Mouse (Mus musculus): ENCODE results near the gene Bax.
"Not testable (repeated sequence)": the region's sequence is repeated elsewhere in the genome, so short reads cannot be mapped to it uniquely, and the experiment has no call there.

The Bax gene

DNA sequence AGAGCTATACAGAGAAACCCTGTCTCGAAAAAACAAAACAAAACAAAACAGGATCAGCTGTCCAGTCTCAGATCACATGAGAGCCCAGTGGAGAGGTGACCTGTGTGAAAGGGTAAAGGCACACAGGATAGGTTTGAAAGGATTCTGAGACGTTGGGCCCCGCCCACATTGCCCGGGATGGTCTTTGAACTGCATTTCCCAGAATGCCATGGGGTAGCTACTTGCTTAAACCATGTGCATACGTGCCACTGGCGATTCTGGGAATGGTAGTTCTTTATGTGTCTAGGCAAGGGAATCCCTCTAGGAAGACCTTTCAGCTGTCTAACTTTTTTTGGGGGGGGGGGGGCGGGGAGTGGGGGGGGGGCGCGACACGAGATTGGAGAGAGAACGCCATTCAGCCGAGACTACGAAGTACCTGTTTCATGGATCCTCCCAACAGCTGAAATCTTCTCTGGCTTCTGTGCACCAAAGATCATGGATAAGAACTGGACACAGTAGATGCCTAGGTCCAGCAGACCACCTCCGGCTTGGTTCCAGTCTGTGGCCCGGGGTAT is 14.8 kb upstream of the Bax start, which contains the start of gene Tulp2:
TSS of gene Tulp2 (plus strand) at position 504 of the 554 bp plus-strand sequence.
- DNase-seq (ENCODE audit: low read depth, low spot score) = peak; percentile 67

DNA sequence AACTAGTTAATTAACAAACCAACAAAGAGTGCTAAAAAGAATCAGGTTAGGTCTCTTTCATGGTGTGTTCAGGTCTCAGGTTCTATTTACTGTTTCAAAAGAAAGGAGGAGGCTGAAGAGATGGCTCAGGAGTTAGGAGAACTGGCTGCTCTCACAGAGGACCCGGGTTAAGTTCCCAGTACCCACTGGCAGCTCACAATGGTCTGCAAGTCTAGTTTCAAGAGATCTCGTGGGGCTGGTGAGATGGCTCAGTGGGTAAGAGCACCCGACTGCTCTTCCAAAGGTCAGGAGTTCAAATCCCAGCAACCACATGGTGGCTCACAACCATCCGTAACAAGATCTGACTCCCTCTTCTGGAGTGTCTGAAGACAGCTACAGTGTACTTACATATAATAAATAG is 13.6 kb upstream of the Bax start:
- not testable (repeated sequence) for DNase-seq (ENCODE audit: low read depth, low spot score)

DNA sequence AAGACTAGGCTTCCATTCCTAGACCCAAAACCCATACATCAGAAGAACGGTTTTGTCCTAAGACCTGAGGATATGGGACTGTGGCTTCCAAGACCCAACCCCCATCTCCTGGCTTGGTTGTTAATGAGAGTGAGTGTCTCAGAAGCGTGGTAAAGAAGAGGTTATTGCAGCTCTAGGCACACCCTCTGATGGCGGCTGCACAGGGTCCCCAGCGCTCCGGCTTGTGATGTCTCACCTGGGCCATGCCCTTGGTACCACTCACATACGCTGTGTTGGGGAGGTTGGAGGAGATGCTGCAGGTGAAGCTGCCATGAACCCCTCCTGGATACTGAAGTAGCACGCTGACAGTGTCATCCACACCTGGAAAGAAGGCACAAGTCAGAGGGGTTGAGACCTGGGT is 12.1 kb upstream of the Bax start:
- no peak for DNase-seq (ENCODE audit: low read depth, low spot score)

DNA sequence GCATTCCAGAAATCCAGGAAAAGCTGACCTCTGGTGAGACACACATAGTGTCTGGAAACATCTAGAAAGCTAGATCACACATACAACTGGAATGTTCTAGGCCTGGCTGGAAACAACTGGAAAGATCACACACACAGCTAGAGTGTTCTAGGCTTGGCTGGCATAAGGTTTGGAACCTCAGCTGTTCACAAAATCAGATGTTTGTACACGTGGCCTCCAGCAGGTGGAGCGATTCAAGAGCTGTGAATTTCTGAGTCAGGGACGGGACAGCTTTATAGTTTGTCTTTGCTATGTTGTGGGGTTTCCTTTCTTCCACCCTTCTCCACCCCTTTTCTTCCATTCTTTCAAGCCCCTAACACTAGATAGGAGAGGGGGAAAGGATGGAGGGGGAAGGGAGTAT is 10.3 kb upstream of the Bax start:
- DNase-seq (ENCODE audit: low read depth, low spot score) = peak; percentile 68

DNA sequence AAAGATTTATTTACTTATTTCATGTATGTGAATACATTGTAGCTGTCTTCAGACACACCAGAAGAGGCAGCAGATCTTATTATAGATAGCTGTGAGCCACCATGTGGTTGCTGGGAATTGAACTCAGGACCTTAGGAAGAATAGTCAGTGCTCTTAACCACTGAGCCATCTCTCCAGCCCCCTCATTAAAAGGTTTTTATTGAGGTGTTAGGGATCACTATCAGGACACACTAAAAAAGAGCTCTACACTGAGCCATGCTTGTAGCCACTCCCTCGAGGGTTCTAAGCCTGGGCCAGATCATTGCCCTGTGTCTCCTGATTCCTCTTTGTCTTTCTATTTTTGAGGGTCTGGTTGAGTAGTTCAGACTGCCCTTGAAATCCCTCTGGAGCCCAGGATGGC is 9.8 kb upstream of the Bax start:
- DNase-seq (ENCODE audit: low read depth, low spot score) = no peak

DNA sequence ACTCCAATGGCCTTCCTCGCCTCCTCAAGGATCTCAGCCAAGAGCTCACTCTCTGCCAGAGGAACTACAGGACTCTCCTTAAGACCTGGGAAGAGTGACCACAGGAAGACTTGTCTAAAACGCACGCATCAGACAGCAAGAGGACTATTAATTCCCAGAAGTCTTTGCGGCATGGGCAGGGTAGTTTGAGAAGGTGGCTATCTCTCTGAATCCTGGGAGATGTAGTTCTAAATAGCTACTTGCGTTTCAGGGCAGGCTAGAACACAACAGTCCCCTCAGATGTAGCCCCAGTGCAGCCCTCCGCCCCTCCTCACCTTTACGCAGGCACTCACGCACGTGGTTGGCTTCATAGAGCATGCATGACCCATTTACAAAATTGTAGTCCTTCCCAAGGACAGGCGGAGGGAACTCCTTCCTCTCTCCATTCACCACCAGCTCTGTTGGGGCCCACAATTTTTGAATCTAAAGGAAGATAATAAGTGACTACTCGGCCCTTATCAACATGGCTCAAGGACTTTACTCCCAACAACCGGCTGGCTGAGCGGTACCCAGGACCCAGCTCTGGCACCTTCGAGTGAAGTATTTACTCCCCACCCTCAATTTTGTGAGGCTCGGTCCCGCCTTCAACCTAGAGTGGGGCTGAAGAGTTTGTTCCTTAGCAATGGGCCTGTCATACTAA is 8.7 kb upstream of the Bax start:
- no peak for DNase-seq (ENCODE audit: low read depth, low spot score)

DNA sequence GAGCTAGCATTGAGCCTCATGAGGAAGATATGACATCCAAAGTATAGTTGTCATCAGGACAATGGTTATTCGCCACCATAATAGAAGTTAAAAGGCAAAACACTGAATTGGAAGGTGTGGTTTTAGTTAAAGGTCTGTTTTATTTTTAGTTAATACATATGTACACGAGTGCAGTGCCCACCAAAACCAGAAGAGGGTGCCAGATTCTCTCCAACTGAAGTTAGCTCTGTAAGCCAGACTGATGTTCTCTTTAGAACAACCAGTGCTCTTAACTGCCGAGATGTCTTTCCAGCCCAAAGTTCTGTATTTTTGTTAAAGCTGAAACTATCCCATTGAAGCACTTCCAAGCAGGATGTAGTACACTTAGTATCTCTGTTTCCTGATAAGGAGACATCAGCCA is 4.2 kb upstream of the Bax start:
- DNase-seq (ENCODE audit: low read depth, low spot score) = peak; percentile 79

DNA sequence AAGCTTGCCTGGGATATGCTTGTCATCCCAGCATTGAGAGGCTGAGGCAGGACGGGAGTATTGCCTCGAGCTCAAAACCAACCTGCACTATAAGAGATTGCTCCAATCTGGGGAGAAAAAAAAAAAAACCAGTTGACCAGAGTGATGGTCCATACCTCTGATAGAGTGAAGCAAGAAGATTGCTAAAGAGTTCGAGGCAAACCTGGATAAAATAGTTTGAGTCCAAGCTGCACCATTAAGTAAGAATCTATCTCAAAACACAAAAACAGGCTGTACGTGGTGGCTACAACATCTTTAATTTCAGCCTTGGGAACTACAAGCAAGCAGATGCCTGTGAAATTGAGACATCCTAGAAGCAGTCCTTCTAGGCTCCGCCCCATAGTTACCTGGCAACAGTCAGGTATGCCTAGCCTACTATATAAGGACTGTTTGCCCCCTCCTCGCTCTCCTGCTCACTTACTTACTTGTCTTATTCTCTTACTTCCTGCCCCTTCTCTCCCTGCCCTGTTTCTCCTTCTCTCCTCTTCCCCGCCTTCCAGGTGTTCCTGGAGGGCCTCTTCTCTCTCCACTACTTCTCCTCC is 482 bp upstream of the Bax start:
- no peak for DNase-seq (ENCODE audit: low read depth, low spot score)

DNA sequence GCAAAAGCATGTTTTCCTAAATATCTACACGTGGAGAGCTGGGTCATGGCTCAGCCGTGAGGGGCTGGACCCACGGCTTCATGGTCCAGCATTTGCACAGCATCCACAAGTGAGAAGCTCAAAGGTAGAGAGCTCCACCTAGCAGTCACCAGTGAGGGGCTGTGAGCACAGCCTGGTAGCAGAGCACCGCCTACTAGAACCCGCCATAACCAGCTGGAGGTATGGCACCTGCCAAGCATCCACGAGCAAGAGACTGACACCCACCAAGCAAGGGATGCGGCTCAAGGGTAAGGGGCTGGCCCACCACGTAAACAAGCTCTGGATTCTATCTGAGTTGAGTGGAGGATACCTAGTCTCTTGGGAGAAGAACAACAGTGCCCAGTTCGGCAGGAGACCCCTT is 1.1 kb downstream of the Bax start:
- DNase-seq (ENCODE audit: low read depth, low spot score) = no peak

DNA sequence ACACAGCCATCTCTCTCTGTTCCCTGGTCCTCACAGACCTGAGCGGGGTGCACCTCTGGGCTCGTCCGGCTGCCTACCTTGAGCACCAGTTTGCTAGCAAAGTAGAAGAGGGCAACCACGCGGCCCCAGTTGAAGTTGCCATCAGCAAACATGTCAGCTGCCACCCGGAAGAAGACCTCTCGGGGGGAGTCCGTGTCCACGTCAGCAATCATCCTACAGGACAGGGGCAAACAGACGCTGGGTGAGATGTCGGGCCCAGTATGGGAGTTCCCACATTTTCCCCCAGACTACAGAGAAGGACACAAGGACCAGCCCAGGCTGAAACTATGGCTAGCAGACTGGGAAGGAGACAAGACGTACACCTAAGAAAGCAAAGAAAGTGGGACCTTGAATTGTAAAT is 1.6 kb downstream of the Bax start:
- DNase-seq (ENCODE audit: low read depth, low spot score) = no peak

DNA sequence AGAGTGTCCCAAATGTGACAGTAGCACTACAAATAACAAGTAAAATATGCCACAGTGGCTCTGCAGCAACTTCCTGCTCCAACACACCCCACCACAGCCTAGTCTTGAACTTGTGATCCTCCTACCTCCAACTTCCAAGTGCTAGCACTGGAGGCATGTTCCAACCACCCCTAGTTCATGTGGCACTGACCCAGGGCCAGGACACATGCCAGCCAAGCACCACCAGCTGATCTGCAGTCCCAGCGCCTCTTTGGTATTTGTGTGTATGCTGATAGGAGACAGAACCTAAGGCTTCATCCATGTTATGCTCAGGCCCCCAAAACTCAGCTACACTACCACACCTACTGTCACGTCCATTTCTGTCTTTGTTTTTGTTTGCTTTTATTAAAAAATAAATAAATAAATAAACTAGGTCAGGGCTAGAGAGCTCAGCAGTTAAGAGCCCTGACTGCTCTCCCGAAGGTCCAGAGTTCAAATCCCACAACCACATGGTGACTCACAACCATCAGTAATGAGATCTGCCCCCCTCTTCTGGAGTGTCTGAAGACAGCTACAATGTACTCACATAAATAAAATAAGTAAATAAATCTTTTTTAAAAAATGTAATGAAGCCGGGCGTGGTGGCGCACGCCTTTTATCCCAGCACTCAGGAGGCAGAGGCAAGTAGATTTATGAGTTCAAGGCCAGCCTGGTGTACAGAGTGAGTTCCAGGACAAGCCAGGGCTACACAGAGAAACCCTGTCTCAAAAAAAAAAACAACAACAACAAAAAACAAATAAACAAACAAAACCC is 2.5 kb downstream of the Bax start:
- no peak for DNase-seq (ENCODE audit: low read depth, low spot score)

DNA sequence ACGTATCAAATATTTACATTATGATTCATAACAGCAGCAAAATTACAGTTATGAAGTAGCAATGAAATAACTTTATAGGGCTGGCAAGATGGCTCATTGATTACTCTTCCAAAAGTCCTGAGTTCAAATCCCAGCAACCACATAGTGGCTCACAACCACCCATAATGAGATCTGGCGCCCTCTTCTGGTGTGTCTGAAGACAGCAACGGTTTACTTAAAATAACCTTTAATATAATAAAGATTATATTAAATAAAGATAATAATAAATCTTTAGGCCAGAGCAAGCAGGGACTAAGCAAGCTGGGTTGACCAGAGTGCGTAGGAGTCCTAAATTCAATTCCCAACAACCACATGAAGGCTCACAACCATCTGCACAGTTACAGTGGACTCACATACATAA is 3.8 kb downstream of the Bax start:
- not testable (repeated sequence) for DNase-seq (ENCODE audit: low read depth, low spot score)

DNA sequence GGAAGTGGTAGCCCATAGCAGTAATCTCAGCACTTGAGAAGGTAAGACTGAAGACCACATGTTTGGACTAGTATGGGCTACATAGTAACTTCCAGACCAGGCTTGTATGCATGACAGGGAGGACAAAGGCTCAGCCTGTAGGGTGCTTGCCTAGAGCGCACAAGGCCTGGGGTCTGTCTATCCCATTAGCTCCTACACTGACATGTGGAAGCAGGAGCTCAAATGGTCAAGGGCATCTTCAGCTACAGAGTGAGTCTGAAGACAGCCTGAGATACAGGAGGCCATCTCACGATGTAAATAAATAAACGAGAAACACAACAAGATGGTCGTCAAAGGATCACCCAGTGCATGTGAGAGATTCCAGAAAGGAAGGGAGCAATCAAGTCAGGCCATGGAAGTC is 4.4 kb downstream of the Bax start:
- no peak for DNase-seq (ENCODE audit: low read depth, low spot score)

DNA sequence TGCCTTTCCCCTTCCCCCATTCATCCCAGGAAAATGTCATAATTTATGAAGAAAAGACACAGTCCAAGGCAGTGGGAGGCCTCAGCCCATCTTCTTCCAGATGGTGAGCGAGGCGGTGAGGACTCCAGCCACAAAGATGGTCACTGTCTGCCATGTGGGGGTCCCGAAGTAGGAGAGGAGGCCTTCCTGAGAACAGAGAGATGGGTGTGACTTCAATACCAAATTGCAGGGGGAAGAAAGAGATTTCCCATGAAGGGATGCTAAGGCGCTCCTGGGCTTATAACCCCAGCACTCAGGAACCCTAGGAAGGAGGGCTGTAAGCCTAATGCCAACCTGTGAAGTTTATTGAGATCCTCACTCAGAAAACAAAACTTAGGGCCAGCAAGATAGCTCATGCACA is 4.9 kb downstream of the Bax start:
- DNase-seq (ENCODE audit: low read depth, low spot score) = no peak

DNA sequence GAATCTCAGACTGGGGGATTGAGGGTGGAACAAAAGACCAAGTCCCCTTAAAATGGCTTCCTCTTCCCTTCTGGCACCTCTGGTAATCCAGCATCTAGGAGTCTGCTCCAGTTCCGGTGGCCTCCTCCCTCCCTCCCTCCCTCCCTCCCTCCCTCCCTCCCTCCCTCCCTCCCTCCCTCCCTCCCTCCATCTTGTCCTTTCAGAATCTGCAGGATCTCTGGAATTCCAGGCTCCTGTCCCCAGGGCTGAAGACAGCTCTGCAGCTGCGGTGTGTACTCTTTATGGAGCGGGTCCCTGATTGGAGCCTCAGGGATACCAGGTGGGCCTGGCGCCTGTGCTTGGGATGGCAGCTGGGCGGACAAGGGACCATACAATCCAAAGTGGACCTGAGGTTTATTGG is 5.4 kb downstream of the Bax start:
- no peak for DNase-seq (ENCODE audit: low read depth, low spot score)

DNA sequence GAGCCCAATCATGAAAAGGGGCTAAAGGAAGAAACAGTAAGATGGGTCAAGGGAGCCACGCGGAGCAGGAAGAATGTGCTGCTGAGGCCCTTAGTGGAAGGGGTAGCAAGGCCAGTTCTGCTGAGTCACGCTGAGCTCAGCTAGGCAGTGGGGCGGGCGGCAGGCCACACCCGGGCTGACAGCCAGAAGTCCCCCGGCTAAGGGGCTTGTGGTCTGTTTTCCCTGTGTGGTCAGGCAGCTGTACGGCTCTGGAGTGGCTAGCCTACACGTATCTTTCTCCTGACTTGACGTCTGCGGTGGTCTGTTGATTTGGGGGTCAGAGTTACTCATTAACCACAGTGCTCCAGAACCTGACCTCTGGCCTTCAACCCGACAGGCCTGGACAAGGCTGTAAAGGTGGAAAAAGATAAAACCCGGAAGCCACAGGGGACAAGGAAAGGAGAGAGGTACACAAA is 5.8 kb downstream of the Bax start:
- no peak for DNase-seq (ENCODE audit: low read depth, low spot score)

DNA sequence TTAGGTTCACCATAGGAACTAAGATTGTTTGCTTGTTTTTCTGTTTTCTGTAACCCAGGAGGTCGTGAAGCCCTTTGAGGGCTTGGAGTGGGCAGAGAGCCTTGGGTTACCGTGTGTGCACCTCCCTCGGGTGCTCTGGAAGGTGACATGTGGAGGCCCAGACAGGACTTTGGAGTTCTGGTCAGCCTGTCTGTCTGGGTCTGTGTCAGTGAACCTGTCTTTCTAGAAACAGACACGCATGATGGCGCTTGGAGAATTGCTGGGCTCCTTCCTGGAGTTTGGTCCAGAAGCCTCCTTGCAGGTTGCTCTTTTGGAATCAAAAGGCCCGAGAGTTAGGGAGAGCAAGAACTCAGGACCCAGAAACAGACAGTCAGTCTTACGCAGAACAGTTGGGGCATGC is 6.3 kb downstream of the Bax start:
- no peak for DNase-seq (ENCODE audit: low read depth, low spot score)

DNA sequence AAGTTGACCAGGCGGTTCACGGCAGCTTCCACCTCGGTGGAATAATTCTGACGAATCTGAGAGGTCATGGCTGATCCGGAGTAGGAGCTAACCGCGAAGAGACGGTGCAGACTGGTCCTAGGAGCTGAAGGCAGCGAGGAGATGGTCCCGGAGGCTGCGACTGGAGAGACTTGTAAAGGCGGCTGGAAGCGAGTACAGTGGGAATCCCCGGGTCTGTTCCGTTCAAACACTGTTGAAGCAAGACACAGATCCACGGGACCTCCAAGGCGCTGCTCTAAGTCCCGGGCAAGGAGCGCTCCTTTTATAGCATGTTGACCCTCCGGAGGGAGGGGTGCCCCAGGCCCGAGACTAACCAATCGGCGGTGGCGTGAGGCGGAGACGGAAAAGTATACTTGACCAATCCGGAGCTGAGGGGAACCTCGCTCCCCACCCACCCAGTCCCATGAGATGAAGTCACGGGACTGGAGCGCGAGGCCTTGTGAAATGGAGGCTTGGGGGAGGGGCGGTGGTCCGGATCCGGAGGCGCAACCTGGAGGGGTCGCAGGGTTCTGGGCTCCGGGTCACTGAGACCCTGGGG is 7.0 kb downstream of the Bax start, which contains the start of gene Ftl1:
TSS of gene Ftl1 (minus strand) at position 321 of the 577 bp plus-strand sequence.
- peak; percentile 97 for DNase-seq (ENCODE audit: low read depth, low spot score)

DNA sequence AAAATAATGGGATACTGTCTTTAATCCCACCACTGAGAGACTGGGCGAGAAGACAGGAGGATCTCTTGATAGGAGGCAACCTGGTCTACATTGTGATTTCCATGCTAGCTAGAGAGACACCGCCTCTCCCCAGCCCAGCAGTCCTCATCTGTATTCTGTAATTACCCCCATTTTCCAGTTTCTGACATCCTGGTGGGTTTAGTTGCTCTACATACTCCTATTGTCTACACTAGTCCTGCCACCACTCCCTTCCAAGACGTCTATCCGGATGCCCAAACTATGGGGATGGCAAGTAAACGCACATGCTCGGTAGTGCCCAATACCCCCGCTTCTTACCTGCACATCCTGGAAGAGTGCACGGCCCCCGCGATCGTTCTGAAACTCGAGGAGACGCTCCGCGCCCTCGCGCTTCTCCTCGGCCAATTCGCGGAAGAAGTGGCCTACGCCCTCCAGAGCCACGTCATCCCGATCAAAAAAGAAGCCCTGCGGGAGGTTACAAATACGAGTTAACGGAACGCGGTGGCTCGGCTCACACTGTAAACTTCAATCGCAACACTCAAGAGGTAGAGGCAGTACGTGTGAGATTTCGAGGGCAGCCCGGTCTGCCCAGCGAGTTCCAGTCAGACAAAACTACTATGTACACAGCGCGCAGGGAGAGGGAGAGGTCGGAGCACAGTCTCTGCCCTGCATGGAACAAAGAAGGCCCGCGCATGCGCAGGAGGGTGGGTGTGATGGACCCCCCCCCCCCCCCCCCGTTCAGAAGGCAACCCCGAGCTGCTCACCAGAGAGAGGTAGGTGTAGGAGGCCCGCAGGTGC is 7.7 kb downstream of the Bax start:
- DNase-seq (ENCODE audit: low read depth, low spot score) = peak; percentile 89

DNA sequence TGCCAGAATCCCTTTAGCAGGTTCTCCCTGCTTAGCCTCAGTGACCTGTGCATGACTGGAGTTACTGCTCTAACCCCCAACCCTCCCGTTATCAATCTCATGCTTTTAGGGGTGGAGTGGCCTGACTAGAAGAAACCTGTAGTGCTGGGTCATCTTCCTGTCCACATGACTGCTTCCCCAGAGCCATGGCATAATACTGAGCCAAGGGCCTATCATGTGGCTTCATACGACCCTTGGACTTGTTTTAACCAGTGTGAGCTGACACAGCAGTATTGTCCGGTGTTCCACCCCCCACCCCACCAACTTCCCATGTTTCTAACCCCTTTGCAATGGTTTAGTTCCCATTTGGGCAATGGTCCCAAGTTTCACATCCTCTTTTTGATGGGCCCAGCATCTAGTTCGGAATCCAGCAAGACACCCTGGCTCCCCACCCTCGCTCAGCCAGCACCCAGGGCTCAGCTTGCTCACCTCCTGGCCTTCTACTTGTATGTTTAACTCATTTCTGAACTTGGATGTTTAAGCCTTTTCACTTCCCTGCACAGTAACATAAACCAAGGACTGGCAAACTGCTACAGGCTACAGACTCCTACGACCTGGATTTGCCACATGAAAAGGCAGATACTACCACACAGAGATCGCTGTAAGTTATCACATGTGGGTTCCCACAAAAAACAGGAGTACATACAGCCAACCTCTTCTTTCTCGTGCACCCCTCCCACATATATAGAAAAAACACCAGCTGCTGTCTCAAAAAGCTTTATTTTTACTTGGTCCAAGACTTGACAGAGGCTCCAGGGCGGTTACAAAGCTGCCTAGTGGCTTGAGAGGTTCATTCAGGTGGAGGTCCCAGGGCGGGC is 9.3 kb downstream of the Bax start:
- no peak for DNase-seq (ENCODE audit: low read depth, low spot score)

Measured in CD4-positive helper T cell, adult 2 months (primary cell).